Mouse (Mus musculus): ENCODE measurements around the gene Zc3h7b. TPM values are rescaled to one million over a fixed set of nuclear protein-coding genes. Genes with fewer than 3 reads are reported as not detected.

Zc3h7b gene
- polyA plus RNA-seq, 1 experiment: 18.8 TPM

- Histone ChIP-seq H3K36me3 (ENCODE audit: control insufficient read depth, insufficient read depth, low read length) (peaks cover 8% of the 10 kb centered on the region), H3K4me1 (ENCODE audit: control insufficient read depth, insufficient read depth, insufficient read length) (peaks cover 4% of the 10 kb centered on the region), H3K27me3 (ENCODE audit: control insufficient read depth, insufficient read depth, low read length) (no peaks in the 10 kb centered on the region), H3K4me3 (ENCODE audit: extremely low read depth, insufficient read depth, insufficient read length) (peak overlapping the region; percentile 79), H3K27ac (ENCODE audit: insufficient read depth, low read length) (peak overlapping the region; percentile 93)
- DNase-seq (ENCODE audit: low read depth in 1 of 2, low spot score in 2 of 2): peak; percentile 96 to 97
- under 1% methylated on average over 84 of the region's 89 CpGs for WGBS
- TF ChIP-seq CTCF (IDR thresholded peaks at IDR 0.05; ENCODE audit: extremely low read depth, insufficient read depth, insufficient read length, insufficient replicate concordance) (no peak), POLR2A (IDR thresholded peaks at IDR 0.05; ENCODE audit: low read depth, low read length) (peak; percentile 26; the same call in 1 of the 2 replicates)
Observed at GRCm38 (mm10) chr15:81810671-81811598, 66.1 kb downstream of the Zc3h7b start.

- Histone ChIP-seq H3K27ac (ENCODE audit: insufficient read depth, low read length) (peak overlapping the region; percentile 75), H3K36me3 (ENCODE audit: control insufficient read depth, insufficient read depth, low read length) (peaks cover 11% of the 10 kb centered on the region), H3K4me1 (ENCODE audit: control insufficient read depth, insufficient read depth, insufficient read length) (peaks cover 4% of the 10 kb centered on the region), H3K4me3 (ENCODE audit: extremely low read depth, insufficient read depth, insufficient read length) (peak overlapping the region; percentile 72), H3K27me3 (ENCODE audit: control insufficient read depth, insufficient read depth, low read length) (no peaks in the 10 kb centered on the region)
- DNase-seq (ENCODE audit: low read depth in 1 of 2, low spot score in 2 of 2): no peak
- 2% methylated on average over 21 of the region's 26 CpGs for WGBS
- TF ChIP-seq POLR2A (IDR thresholded peaks at IDR 0.05; ENCODE audit: low read depth, low read length) (no peak), CTCF (IDR thresholded peaks at IDR 0.05; ENCODE audit: extremely low read depth, insufficient read depth, insufficient read length, insufficient replicate concordance) (no peak)
Observed at GRCm38 (mm10) chr15:81811599-81811996, 66.7 kb downstream of the Zc3h7b start.

GRCm38 (mm10) chr15:81812287-81812686, 67.4 kb downstream of the Zc3h7b start:
- 71% methylated on average over 3 of the region's 3 CpGs for WGBS
- no peak overlapping the region for H3K4me3 ChIP-seq (ENCODE audit: extremely low read depth, insufficient read depth, insufficient read length)
- TF ChIP-seq CTCF (IDR thresholded peaks at IDR 0.05; ENCODE audit: extremely low read depth, insufficient read depth, insufficient read length, insufficient replicate concordance): no peak
- no peak for TF ChIP-seq POLR2A (IDR thresholded peaks at IDR 0.05; ENCODE audit: low read depth, low read length)

GRCm38 (mm10) chr15:81812696-81813631, 68.1 kb downstream of the Zc3h7b start:
- Histone ChIP-seq H3K4me1 (ENCODE audit: control insufficient read depth, insufficient read depth, insufficient read length) (peaks cover 4% of the 10 kb centered on the region), H3K4me3 (ENCODE audit: extremely low read depth, insufficient read depth, insufficient read length) (no peak overlapping the region), H3K27ac (ENCODE audit: insufficient read depth, low read length) (no peak overlapping the region), H3K27me3 (ENCODE audit: control insufficient read depth, insufficient read depth, low read length) (no peaks in the 10 kb centered on the region), H3K36me3 (ENCODE audit: control insufficient read depth, insufficient read depth, low read length) (peaks cover 12% of the 10 kb centered on the region)
- WGBS: 65% methylated on average over 7 of the region's 7 CpGs
- TF ChIP-seq CTCF (IDR thresholded peaks at IDR 0.05; ENCODE audit: extremely low read depth, insufficient read depth, insufficient read length, insufficient replicate concordance) (no peak), POLR2A (IDR thresholded peaks at IDR 0.05; ENCODE audit: low read depth, low read length) (no peak)
- no peak for DNase-seq (ENCODE audit: low read depth in 1 of 2, low spot score in 2 of 2)

More at GRCm38 (mm10) chr15:81812287-81812686, 67.4 kb downstream of the Zc3h7b start:
- H3K36me3 ChIP-seq (ENCODE audit: control insufficient read depth, insufficient read depth, low read length): peaks cover 12% of the 10 kb centered on the region
- DNase-seq (ENCODE audit: low read depth in 1 of 2, low spot score in 2 of 2): no peak
- no peak overlapping the region for H3K27ac ChIP-seq (ENCODE audit: insufficient read depth, low read length)
- H3K27me3 ChIP-seq (ENCODE audit: control insufficient read depth, insufficient read depth, low read length): no peaks in the 10 kb centered on the region
- peaks cover 4% of the 10 kb centered on the region for H3K4me1 ChIP-seq (ENCODE audit: control insufficient read depth, insufficient read depth, insufficient read length)

GRCm38 (mm10) chr15:81813986-81814705, 69.3 kb downstream of the Zc3h7b start:
- TF ChIP-seq CTCF (IDR thresholded peaks at IDR 0.05; ENCODE audit: extremely low read depth, insufficient read depth, insufficient read length, insufficient replicate concordance): no peak
- TF ChIP-seq POLR2A (IDR thresholded peaks at IDR 0.05; ENCODE audit: low read depth, low read length): no peak
- DNase-seq (ENCODE audit: low read depth in 1 of 2, low spot score in 2 of 2): no peak
- Histone ChIP-seq H3K27me3 (ENCODE audit: control insufficient read depth, insufficient read depth, low read length) (no peaks in the 10 kb centered on the region), H3K36me3 (ENCODE audit: control insufficient read depth, insufficient read depth, low read length) (peaks cover 12% of the 10 kb centered on the region), H3K4me1 (ENCODE audit: control insufficient read depth, insufficient read depth, insufficient read length) (peaks cover 4% of the 10 kb centered on the region), H3K27ac (ENCODE audit: insufficient read depth, low read length) (no peak overlapping the region), H3K4me3 (ENCODE audit: extremely low read depth, insufficient read depth, insufficient read length) (no peak overlapping the region)
- WGBS: 82% methylated on average over 5 of the region's 5 CpGs

Data from spleen, adult 2 months (tissue).